Mouse (Mus musculus) thymus, adult 2 months (tissue): ENCODE results near the gene Oas1g.

ENCODE experiments used
- CTCF ChIP-seq: fragments of 200-500 bp; IDR thresholded peaks from 2 replicates; pipeline ENCODE4 v1.5.1; 2012; ENCODE audit warnings: mild to moderate bottlenecking, control low read depth, low read length, moderate library complexity, borderline replicate concordance; ENCODE audit not compliant: control insufficient read depth, poor library complexity, insufficient read depth; ENCODE audit errors: extremely low read depth
- POLR2A ChIP-seq: fragments of 200-500 bp; IDR thresholded peaks from 2 replicates; pipeline ENCODE4 v1.6.1; 2012; ENCODE audit warnings: mild to moderate bottlenecking, low read length, control low read depth, moderate library complexity; ENCODE audit not compliant: control insufficient read depth, poor library complexity, insufficient read depth; ENCODE audit errors: extremely low read depth

DNA sequence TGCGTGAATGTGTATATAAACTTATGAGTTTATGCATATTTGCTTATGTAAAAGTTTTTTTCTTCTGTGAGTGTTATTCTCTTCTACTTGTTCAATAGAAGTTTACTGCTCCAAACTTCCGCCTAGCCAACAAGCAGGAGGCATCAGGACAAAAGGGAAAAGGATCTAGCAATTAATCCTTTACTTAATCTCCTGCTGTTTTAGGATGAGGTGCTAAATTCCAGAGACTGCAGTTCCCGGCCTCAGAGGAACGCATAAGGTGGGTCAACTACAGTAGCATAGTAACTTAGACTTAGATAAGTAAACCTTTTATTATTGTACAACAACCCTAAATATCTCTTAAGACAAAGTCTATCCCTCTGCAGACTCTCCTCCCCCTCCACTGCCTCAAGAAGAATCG lies 46.6 kb upstream of the Oas1g start:
- no peak for TF ChIP-seq CTCF
- no peak for TF ChIP-seq POLR2A
